Mouse (Mus musculus): Measurements from ENCODE around the gene Olfr658. TPM values are rescaled to one million over a fixed set of nuclear protein-coding genes. Genes with fewer than 3 reads are reported as not detected.

Olfr658 gene
- polyA plus RNA-seq (2021; fragmentation: Nextera tagmentation): 0.06 and 0.08 TPM in 2 replicates
- long read RNA-seq, experiment 1: 0 reads
- long read RNA-seq, experiment 2: 0 reads

DNA sequence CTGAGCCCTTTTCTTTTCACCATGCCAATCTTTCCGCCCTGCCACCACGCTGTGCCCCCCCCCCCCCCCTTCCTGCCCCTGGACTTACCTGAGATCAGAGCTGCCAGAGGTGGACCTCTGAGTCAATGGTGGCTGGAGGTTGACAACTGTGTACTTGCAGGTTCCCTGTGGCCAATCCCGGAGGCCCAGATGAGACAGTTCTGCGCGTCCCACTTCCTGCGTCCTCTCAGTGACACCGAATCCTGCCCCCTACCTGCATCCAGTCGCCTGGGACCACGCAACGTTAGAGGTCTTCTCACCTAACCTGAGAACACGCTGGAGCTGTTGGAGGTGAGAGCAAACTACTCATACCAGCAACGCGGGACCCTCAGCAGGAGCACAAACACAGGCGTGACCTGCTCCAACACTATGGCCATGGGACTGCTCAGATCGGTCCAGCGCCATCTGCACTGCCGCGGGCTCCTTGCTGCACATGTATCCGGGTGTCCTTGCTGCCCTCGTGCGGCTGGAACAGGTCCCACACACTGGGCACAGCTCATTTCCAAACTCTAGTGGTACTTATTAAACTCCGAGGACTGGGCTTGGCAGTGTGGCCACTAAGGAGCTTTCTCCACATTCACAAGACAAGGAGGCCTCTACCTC, at the start of gene Olfr658:
Olfr658 (minus strand) TSS at position 465 of the 642 bp plus-strand sequence.

GRCm38 (mm10) chr7:104686201-104686600, 39.1 kb upstream of the Olfr658 start, which contains the start of gene Olfr661:
TSS of gene Olfr661 (plus strand) at chr7:104686501.

GRCm38 (mm10) chr7:104666453-104666852, 19.3 kb upstream of the Olfr658 start, which contains the start of gene Olfr659:
TSS of gene Olfr659 (plus strand) at chr7:104666753.

GRCm38 (mm10) chr7:104624494-104624893, 22.6 kb downstream of the Olfr658 start, which contains the start of gene Olfr657:
TSS of gene Olfr657 (plus strand) at chr7:104624794.

DNA sequence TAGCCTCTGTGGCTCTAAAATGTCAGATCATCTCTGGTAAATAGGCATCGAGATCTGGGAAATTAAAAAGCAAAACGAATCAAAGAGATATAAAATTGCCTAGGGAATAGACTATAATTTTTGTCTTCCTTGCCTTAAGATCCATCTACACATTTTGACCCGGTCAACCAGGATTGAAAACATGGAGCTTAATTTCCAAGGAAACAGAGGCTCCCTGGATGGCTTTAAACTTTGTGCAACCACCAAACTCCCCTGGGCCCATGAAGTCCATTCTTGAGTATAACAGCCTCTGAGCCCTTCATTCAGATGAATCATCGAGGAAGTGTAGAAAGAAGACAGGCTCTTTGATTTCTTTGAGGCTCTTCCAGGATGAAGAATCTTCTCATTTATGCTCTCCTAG, 33.5 kb downstream of the Olfr658 start, which contains the start of gene Olfr656:
Olfr656 (plus strand) TSS at position 301 of the 400 bp plus-strand sequence.

DNA sequence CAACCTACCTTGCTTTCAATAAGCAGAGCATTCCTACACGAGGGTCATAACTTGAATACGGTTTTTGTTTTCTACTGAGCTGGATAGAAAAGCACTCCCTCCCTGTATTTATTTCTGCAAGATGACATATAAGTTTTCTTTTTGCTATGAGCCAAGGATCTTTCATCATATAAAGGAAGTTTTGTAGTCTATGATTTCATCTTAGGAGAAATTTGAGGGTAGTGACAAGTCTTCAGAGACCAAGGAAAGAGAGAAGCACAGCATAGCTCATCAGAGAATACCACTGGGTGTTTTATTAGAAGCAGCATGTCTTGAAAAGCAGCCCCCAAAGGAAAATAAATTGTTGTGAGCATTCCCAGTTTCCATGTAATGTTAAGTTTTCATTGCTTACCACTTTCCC, 45.4 kb downstream of the Olfr658 start, which contains the start of gene Olfr655:
Olfr655 (minus strand) TSS at position 101 of the 400 bp plus-strand sequence.

Other genes starting within 250 kb of the Olfr658 start
- 0.10 TPM in 1 of 2 replicates, not detected in the other for gene Trim30c, start 246.5 kb downstream of the Olfr658 start, polyA plus RNA-seq (2021; fragmentation: Nextera tagmentation)
- gene Trim30a, start 182.1 kb downstream of the Olfr658 start, polyA plus RNA-seq (2021; fragmentation: Nextera tagmentation): 0.23 and 0.51 TPM in 2 replicates
- 0.45 and 0.69 TPM in 2 replicates for gene Trim30d, start 139.5 kb downstream of the Olfr658 start, polyA plus RNA-seq (2021; fragmentation: Nextera tagmentation)
- not detected in 2 replicates for gene Olfr651, start 97.2 kb downstream of the Olfr658 start, polyA plus RNA-seq (2021; fragmentation: Nextera tagmentation)
- not detected in 2 replicates for gene Olfr652, start 86.4 kb downstream of the Olfr658 start, polyA plus RNA-seq (2021; fragmentation: Nextera tagmentation)
- gene Olfr653, start 70.0 kb downstream of the Olfr658 start, polyA plus RNA-seq (2021; fragmentation: Nextera tagmentation): not detected in 2 replicates
- gene Olfr654, start 60.3 kb downstream of the Olfr658 start, polyA plus RNA-seq (2021; fragmentation: Nextera tagmentation): not detected in 2 replicates
- gene Olfr655, start 45.5 kb downstream of the Olfr658 start, polyA plus RNA-seq (2021; fragmentation: Nextera tagmentation): not detected in 2 replicates
- not detected in 2 replicates for gene Olfr656, start 33.4 kb downstream of the Olfr658 start, polyA plus RNA-seq (2021; fragmentation: Nextera tagmentation)
- gene Olfr657, start 22.5 kb downstream of the Olfr658 start, polyA plus RNA-seq (2021; fragmentation: Nextera tagmentation): not detected in 2 replicates
- gene Olfr659, start 19.4 kb upstream of the Olfr658 start, polyA plus RNA-seq (2021; fragmentation: Nextera tagmentation): not detected in 2 replicates
- not detected in 2 replicates for gene Olfr661, start 39.2 kb upstream of the Olfr658 start, polyA plus RNA-seq (2021; fragmentation: Nextera tagmentation)
- not detected in 2 replicates for gene Usp17le, start 130.2 kb upstream of the Olfr658 start, polyA plus RNA-seq (2021; fragmentation: Nextera tagmentation)
- not detected in 2 replicates for gene Usp17lb, start 195.3 kb upstream of the Olfr658 start, polyA plus RNA-seq (2021; fragmentation: Nextera tagmentation)
- not detected in 2 replicates for gene Usp17la, start 209.7 kb upstream of the Olfr658 start, polyA plus RNA-seq (2021; fragmentation: Nextera tagmentation)
- not detected in 2 replicates for gene Olfr665, start 230.7 kb upstream of the Olfr658 start, polyA plus RNA-seq (2021; fragmentation: Nextera tagmentation)
- gene Olfr666, start 248.6 kb upstream of the Olfr658 start, polyA plus RNA-seq (2021; fragmentation: Nextera tagmentation): not detected in 2 replicates